Mouse (Mus musculus): ENCODE data around the gene Wnk2.

Gene Wnk2

GRCm38 (mm10) chr13:49036928-49037574 lies 110.8 kb downstream of the Wnk2 start:
- DNase-seq: peak; percentile 47 to 52

GRCm38 (mm10) chr13:49036436-49036835 lies 111.4 kb downstream of the Wnk2 start:
- DNase-seq: no peak

DNA sequence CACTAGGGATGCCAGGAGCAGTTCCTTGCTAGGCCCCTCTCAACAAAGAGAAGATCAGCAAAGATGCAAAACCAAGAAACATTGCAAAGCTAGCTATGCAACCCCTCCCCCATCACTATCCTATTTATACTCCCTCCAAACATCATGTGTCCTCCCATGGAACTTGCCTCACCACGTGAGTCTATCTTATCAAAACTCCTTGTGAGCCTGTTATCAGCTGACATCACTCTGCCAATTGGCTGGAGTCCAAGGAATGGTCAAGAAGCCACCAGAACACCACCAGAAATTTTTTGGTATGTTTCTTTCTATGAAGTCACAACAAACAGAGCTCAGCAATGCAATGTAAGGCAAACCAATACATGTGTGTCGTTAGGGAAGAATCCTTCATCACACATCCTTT lies 116.8 kb downstream of the Wnk2 start:
- DNase-seq: no peak

GRCm38 (mm10) chr13:49028757-49029539 lies 118.9 kb downstream of the Wnk2 start:
- no peak for DNase-seq

- DNase-seq: no peak
Measured at GRCm38 (mm10) chr13:49027057-49027456, 120.8 kb downstream of the Wnk2 start.

GRCm38 (mm10) chr13:49025521-49025920 lies 122.3 kb downstream of the Wnk2 start:
- DNase-seq: no peak

GRCm38 (mm10) chr13:49024763-49025162 lies 123.1 kb downstream of the Wnk2 start:
- no peak for DNase-seq

- peak; percentile 50 to 71 for DNase-seq
Measured at GRCm38 (mm10) chr13:49021693-49022092, 126.1 kb downstream of the Wnk2 start.

- peak in 1 of 2 experiments; percentile 30 for DNase-seq
Measured at GRCm38 (mm10) chr13:49020152-49020551, 127.7 kb downstream of the Wnk2 start.

GRCm38 (mm10) chr13:49017375-49017774 lies 130.4 kb downstream of the Wnk2 start:
- DNase-seq: no peak

DNA sequence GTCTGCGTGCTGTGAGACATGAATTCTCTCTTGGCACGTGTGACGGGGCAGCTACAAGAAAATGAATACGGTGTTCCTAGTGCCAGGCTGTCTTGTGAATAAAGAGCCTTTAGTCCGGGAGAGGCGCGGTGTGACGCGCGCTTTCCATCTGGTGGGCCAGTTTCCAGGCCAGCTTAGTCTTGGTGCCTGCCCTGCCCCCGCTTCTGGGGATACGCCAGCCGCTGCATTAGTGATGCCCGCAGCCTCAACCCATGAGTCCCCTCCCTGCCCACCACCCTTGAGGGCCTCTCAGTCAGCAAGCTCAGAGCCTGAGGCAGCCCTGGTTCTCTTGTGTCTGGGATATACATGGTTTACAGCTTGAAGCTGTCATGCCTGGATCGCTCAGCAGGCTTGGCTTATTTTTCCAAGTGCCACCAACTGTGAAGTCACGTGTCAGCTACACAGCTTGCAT lies 131.5 kb downstream of the Wnk2 start:
- DNase-seq: peak; percentile 94 to 95

GRCm38 (mm10) chr13:49015366-49016306 lies 132.2 kb downstream of the Wnk2 start:
- peak; percentile 34 to 42 for DNase-seq

DNA sequence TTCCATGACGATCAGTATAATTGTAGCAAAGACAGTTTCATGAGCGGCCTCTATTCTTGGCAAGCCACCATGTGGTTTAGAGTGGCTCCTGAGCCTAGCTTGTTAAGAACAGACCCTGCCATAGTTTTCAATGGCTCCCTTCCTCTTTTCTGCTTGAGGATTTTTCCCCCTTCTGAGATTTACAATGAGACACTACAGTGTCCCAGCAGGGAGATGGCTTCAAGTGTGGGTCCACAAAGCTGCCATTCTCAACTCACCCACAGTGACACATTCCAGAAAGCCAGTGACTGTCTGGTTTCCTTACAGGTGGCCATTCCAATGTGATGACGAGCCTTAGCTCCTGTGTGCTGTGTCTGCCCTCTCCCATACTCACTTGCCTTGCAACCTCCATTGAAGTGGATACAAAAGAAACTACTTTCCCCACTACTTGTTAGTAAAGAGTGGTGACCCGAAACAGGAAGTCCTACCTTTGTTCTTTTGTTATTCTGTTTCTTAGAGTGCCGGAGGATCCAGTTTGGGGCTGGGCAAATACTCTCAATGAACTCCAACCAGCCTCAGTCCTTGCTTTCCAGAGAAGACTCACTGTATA lies 134.5 kb downstream of the Wnk2 start:
- DNase-seq: no peak

DNA sequence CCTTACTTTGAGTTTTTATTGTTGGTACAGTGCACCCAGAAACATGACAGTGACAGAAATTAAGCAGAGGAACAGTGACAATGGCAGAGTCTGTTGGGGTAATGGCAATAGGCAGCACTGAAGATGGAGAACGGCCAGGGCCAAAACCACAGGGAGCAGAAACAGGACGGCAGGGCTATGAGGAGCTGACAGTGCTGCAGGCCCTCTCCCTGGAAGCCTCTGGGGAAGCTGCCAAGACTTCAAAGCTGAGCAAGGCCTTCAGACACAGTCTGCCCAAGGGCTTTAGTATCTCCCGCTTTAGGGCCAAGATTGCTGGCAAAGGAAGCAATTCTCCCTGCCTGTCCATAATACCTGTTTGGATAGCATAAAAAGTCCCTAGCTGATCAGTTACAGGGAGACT lies 146.1 kb downstream of the Wnk2 start:
- DNase-seq: peak; percentile 88 to 94

DNA sequence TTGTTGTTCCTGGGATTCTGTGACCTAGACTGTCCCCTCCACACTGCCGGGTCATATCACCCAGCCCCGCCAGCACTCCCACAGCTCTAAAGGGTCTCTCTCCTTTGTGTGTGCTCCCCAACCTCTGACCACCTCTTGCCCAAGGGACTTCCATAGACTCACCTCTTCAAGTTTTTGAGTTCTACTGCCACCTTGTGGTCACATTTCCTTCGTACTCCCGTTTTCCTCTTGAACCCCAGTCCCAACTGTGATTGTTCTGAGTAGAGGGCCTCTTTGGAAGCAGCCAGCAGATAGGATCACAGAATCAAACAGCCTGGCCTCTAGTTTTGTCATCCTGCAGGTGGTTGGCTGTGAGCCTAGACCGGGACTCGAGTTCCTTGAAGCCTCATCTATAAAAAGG lies 149.2 kb downstream of the Wnk2 start:
- DNase-seq: peak; percentile 65 to 77

- no peak for DNase-seq
Measured at GRCm38 (mm10) chr13:48996731-48997130, 151.1 kb downstream of the Wnk2 start.

GRCm38 (mm10) chr13:48994903-48995302 lies 152.9 kb downstream of the Wnk2 start:
- no peak for DNase-seq

GRCm38 (mm10) chr13:48992914-48993313 lies 154.9 kb downstream of the Wnk2 start:
- no peak for DNase-seq

- DNase-seq: no peak
Measured at GRCm38 (mm10) chr13:48990138-48990537, 157.7 kb downstream of the Wnk2 start.
